Mouse (Mus musculus) thymus, postnatal 4 days (tissue): Measurements from ENCODE around the gene Gng8.

Experiments
- DNase-seq: peaks from one replicate; pipeline ENCODE4 v3.0.0; 2021

The Gng8 gene

GRCm38 (mm10) chr7:16909909-16910308 lies 18.3 kb downstream of the Gng8 start:
- DNase-seq, result no peak

- no peak for DNase-seq
These were observed 20.3 kb downstream of the Gng8 start for GRCm38 (mm10) chr7:16911904-16912303.

- no peak for DNase-seq
These were observed 20.8 kb downstream of the Gng8 start for GRCm38 (mm10) chr7:16912360-16912759.

- DNase-seq, result peak; percentile 82
These were observed 22.3 kb downstream of the Gng8 start for GRCm38 (mm10) chr7:16913806-16914452.

GRCm38 (mm10) chr7:16914453-16915343 lies 23.1 kb downstream of the Gng8 start:
- peak; percentile 13 for DNase-seq

GRCm38 (mm10) chr7:16915461-16916340 lies 24.1 kb downstream of the Gng8 start:
- DNase-seq, result peak; percentile 10

- DNase-seq, result peak; percentile 18
These were observed 25.0 kb downstream of the Gng8 start for GRCm38 (mm10) chr7:16916342-16917265.

GRCm38 (mm10) chr7:16917447-16917846 lies 25.9 kb downstream of the Gng8 start:
- DNase-seq, result no peak

- no peak for DNase-seq
These were observed 26.4 kb downstream of the Gng8 start for GRCm38 (mm10) chr7:16918014-16918413.

GRCm38 (mm10) chr7:16918670-16919069 lies 27.1 kb downstream of the Gng8 start:
- no peak for DNase-seq

- no peak for DNase-seq
These were observed 28.0 kb downstream of the Gng8 start for GRCm38 (mm10) chr7:16919395-16920149.

- no peak for DNase-seq
These were observed 28.6 kb downstream of the Gng8 start for GRCm38 (mm10) chr7:16920150-16920579.

- no peak for DNase-seq
These were observed 29.5 kb downstream of the Gng8 start for GRCm38 (mm10) chr7:16920818-16921791.

- DNase-seq, result peak; percentile 33
These were observed 30.3 kb downstream of the Gng8 start for GRCm38 (mm10) chr7:16921881-16922335.

GRCm38 (mm10) chr7:16922360-16922973 lies 30.9 kb downstream of the Gng8 start:
- peak; percentile 64 for DNase-seq

- peak; percentile 69 for DNase-seq
These were observed 31.9 kb downstream of the Gng8 start for GRCm38 (mm10) chr7:16923283-16924036.

GRCm38 (mm10) chr7:16924037-16924834 lies 32.6 kb downstream of the Gng8 start, which contains the start of gene Calm3:
TSS of gene Calm3 (minus strand) at chr7:16924114.
- DNase-seq, result peak; percentile 99

GRCm38 (mm10) chr7:16928341-16928740 lies 36.8 kb downstream of the Gng8 start:
- no peak for DNase-seq
